Mouse (Mus musculus) cerebellum, adult 2 months (tissue): ENCODE data around the gene Atad5.

ENCODE experiments used
- CTCF ChIP-seq: fragments of 200-500 bp; IDR thresholded peaks from 2 replicates; pipeline ENCODE4 v1.5.1; 2011; ENCODE audit warnings: low read depth, mild to moderate bottlenecking, control low read depth, low read length, moderate library complexity, borderline replicate concordance; ENCODE audit not compliant: insufficient read depth
- POLR2A ChIP-seq: fragments of 200-500 bp; IDR thresholded peaks from 2 replicates; pipeline ENCODE4 v1.6.1; 2011; ENCODE audit warnings: low read length, control low read depth, borderline replicate concordance; ENCODE audit not compliant: insufficient read depth

- TF ChIP-seq POLR2A (no peak), CTCF (no peak)
Measured at GRCm38 (mm10) chr11:80152376-80152775, 63.2 kb downstream of the Atad5 start.
